Mouse (Mus musculus): ENCODE data around the gene Gpatch1. TPM values are rescaled to one million over a fixed set of nuclear protein-coding genes. Genes with fewer than 3 reads are reported as not detected.
"Not testable (repeated sequence)": the region's sequence is repeated elsewhere in the genome, so short reads cannot be mapped to it uniquely, and the experiment has no call there.

The Gpatch1 gene
- total RNA-seq, 2 experiments from 2014 or later: 5.4 to 8.5 TPM

DNA sequence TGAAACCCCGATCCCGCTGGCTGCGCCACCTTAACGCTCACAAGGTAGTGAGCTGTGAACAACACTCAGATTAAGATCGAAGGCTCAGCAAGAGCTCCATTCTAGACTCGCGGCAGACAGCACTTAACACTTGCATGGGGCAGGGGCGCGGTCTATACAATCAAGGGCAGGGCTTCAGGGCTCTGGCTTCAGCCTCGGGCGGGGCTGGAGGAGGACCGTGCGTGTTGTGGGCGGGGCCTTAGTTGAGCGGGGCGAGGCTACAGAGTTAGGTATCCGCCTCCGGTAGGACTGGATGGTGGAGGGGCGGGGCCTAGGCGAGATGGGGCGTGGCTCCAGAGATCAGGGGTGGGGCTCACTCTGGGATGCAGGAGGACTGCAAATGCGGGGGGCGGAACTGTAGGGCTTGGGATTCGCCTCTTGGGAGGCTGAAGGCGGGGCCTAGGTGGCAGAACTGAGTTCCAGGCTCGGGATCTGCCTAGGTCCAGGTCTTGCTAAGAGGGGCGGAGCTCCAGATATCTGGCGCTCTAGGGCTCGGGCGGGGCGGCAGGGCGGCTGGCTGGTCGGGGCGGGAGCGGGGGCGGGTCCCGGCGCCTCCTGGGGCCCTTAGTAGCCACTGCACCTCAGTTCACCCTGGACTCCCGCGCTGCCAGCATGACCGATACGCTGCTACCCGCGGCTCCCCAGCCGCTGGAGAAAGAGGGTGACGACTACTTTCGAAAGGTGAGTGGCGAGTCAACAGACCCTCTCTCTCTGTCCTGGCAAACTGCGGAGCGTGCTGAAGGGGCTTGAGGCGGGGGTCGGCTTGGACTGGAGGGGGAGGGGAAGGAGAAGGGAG, 15.7 kb upstream of the Gpatch1 start, which contains the start of gene Rhpn2:
TSS of gene Rhpn2 (plus strand) at position 479 of the 835 bp plus-strand sequence.
- intact Hi-C loops (cut with DNase I): loop anchor here (2.0 to 5.0 kb wide), 2 partner anchors 31 to 58 kb away; no protein-coding TSS in a partner anchor

DNA sequence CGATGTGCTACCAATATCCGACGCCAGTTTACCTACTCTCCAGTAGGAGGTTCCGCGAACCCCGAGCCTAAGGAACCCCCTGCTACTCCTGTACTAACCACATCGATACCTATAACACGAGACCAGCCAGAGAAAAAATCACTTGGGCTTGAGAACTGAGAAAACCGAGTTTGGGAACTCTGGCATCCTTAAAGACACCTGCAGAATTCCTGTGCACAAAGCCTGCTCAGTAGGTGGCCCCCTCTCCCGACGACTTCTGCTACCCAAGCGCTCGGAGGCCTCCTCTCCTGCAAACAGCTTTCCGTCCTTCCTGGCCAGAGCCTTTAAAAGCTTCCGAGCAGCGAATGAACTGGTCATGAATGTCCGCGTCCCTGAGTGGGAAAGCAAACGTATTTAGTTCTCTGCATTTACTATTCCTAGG, 15.0 kb upstream of the Gpatch1 start:
- intact Hi-C loops (cut with DNase I): loop anchor here (2.0 to 5.0 kb wide), 2 partner anchors 32 to 59 kb away; no protein-coding TSS in a partner anchor
- no peak for DNase-seq

More for the DNA sequence above, 15.7 kb upstream of the Gpatch1 start, which contains the start of gene Rhpn2:
- peak; percentile 99 for DNase-seq

DNA sequence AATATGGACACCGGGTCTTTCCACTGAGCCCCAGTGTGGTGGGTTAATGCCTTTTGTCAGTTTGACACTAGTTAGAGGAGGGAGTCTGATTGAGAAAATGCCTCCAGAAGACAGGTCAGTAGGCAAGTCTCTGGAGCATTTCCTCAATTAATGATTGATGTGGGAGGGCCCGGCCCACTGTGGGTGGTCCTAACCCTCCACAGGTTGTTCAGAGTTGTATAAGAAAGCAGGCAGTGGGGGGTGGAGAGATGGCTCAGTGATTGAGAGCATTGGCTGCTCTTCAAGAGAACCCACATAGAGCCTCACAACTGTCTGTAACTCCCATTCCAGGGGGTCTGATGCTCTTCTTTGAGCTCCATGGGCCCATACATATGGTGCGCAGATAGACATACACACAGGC, 13.3 kb upstream of the Gpatch1 start:
- intact Hi-C loops (cut with DNase I): loop anchor here (5.0 kb wide), 1 partner anchor 61 kb away; no protein-coding TSS in a partner anchor
- DNase-seq: no peak

DNA sequence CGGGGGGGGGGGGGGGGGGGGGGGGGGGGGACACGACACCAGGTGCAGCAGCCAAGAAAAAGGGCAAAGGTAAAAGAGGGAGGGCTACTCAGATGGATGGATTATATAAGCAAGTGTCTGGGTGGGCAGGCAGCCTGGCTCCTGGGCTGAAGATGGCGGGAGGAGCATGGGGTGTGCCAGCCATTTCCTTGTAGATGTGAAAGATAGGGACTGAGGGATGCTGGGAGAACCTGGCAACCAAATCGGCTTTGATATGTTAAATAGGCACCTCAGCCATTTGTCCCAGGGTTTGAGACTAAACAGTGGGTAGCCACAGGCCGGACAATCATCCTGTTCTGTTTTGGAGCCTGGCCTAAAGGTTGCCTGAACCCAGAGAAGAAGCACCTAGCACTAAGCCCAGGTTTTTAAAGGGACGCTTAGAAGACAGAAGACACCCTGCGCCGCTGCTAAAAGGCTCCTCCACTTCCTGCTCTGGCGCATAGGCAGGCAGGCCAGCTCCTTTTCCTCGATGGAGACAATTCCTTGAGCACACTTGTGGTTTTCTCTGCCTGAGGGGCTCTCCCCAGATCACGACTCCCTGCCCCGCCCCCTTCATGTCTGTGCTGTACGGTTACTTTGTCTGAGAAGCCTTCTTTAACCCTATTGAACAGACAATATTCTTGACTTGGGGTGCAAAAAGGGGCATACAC, 4.6 kb upstream of the Gpatch1 start:
- intact Hi-C loops (cut with DNase I): no loop called here
- no peak for DNase-seq

DNA sequence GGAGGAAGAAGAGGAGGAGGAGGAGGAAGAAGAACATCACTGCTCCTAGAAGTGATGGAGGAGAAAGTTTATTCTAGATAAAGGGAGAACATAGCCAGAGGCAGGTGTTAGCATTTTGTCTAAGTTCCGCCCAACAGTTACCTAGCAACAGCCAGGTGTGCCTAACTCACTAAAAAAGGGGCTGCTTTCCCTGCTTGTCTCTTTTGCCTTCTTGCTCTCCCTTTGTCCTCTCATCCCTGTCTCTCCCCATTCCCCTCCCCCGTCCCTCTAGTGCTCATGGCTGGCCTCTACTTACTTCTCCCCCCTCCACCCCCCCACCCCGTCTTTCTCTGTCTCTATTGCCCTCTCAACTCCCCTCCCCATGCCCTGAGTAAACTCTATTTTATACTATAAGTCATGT, 3.9 kb upstream of the Gpatch1 start:
- no peak for DNase-seq
- intact Hi-C loops (cut with DNase I): no loop called here

DNA sequence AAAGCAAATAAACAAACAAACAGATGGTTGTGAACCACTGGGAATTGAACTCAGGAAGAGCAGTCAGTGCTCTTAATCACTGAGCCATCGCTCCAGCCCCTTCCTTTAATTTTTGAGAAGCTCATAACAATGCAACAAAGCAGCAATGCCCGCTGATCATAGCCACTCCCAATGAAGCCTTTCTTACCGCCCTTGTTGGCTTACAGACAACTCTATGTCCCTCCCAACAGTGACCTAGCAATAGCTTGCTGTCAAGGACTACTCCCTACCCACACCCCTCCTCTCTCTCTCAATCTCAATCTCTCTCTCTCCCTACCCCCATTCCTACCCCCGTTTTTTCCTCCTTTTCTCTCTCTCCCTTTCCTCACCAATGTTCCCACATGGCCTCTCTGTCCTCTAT, 1.5 kb upstream of the Gpatch1 start:
- intact Hi-C loops (cut with DNase I): loop anchor here (5.0 kb wide), 1 partner anchor 73 kb away; no protein-coding TSS in a partner anchor
- DNase-seq: no peak

DNA sequence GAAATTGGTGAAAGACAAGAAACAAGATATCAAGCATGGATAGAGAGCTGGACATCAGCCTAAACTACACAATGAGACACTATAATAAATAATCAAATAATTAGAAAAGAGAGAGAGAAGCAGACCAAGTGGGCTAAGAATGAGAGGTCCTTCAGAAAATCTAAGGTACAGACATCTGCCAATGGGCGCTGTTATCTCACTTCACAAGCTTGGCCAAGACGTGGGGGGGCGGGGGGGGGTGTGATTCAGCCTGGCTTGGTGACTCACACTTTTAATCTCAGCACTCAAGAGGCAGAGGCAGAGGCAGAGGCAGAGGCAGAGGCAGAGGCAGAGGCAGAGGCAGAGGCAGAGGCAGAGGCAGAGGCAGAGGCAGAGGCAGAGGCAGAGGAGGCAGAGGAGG, 981 bp upstream of the Gpatch1 start:
- not testable (repeated sequence) for DNase-seq
- intact Hi-C loops (cut with DNase I): loop anchor here (5.0 kb wide), 1 partner anchor 73 kb away; no protein-coding TSS in a partner anchor

DNA sequence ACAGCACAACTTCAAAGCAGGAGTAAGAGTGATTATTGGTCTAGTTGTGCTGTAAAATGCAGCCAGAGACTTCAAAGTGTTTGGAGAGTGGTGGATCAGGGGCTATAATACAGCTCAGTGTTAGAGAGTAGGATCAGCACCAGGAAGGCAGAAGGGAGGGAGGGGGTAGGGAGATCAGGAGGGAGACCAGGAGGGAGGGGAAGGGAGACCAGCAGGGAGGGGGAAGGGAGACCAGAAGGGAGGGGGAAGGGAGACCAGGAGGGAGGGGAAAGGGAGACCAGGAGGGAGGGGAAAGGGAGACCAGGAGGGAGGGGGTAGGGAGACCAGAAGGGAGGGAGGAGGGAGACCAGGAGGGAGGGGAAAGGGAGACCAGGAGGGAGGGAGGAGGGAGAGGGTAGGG, 4.1 kb downstream of the Gpatch1 start:
- intact Hi-C loops (cut with DNase I): no loop called here
- no peak for DNase-seq

DNA sequence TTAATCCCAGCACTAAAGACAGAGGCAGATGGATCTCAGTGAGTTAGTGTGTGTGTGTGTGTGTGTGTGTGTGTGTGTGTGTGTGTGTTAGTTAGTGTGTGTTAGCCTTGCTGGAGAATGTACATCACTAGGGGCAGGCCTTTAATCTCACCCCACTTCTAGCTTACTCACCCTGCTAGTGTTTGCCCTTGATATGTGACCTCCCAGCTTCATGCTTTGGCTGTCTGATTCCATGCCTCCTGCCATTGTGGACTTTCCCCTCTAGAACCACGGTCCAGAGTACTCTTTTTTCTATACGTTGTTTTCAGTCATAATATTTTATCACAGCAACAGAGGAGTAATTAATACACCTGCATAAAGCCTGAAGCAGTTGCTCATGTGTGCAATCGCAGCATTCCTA, 7.0 kb downstream of the Gpatch1 start:
- intact Hi-C loops (cut with DNase I): no loop called here
- DNase-seq: no peak

DNA sequence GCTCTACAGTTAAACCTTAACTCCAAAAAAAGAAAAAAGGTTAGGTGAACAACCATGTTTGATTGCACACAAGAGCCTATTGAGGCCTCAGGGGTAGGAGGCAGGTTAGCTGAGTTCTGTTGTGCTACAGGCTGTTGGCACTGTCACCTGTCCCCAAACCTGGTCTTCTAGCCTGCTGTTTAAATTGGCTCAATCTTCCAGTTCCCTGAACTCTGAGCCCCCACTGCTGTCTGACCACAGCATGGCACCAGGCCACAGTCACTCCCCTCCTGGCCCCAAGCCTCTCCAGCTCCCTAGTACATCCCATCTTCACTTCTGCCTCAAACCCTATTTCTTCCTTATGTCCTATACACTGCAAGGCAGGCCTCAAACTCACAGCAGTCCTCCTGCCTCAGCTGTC, 17.4 kb downstream of the Gpatch1 start:
- intact Hi-C loops (cut with DNase I): no loop called here
- DNase-seq: no peak

DNA sequence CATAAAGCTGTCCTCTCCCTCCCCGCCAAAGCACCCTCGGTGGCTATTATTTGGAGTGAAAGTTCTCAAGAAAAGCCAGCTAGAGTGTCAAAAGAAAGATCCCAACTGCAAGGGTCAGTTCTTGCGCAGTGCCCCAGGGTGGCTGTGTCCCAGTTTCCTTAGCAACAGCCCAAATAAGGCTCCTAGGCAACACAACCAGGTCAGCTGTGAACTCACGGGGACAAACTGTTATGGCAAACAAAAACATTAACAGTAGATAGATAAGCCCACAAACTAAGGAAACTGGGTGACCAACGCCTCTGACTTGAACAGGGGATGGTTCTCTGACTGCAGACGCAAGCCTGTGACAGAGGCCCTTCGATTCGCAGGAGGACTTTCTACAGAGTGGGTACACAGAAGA, 18.6 kb downstream of the Gpatch1 start:
- no peak for DNase-seq
- intact Hi-C loops (cut with DNase I): no loop called here

DNA sequence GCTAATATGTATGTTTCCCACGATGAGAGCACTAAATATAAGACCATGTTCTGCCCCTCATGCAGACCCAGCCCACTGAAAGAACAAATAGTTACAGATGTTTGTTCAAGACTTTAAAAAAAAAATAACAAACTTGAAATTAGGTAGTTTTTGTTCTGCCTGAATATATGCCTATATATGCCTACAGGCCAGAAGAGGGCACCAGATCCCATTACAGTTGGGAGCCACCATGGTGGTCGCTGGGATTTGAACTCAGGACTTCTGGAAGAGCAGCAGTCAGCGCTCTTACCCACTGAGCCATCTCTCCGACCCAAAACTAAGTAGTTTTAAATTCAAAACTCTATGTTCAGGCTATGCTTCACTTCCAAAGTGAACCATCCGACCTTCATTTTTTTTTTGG, 20.4 kb downstream of the Gpatch1 start:
- DNase-seq: no peak
- intact Hi-C loops (cut with DNase I): no loop called here

DNA sequence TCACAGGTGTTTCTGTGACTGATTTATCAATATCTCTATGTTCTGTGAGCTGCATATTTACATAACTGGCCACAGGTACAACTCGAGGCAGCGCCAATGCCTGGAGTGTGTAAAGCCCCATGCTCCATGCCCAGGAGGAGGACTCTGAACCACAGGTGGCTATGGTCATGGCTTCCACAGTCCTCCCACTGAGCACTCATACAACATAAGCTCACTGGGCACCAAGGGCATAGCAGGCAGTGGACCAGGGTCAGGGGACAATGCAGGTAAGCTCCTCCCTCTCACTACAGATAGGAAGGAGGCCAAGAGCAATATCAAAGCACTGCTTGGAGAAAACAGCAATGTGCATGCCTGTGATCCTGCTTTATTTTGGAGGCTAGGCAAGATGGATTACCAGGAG, 22.6 kb downstream of the Gpatch1 start:
- intact Hi-C loops (cut with DNase I): no loop called here
- DNase-seq: no peak

DNA sequence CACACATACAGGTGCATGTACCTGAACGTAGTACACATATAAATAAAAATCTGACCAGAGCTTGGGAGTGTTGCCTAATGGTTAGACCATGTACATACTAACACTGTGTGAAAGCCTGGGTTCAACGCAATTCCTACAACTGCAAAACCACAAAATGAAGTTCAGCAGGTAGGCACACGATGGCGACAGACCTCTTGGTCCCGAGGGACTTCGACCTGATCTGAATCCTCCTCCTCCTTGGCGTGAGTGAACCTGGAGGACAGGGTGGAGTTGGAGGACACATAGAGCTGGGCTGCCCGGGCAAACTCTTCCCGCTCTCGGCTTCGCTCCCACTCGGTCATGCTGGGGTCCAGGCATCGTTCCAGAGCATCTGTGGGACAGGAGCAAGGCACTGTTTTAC, 24.8 kb downstream of the Gpatch1 start:
- no peak for DNase-seq
- intact Hi-C loops (cut with DNase I): no loop called here

DNA sequence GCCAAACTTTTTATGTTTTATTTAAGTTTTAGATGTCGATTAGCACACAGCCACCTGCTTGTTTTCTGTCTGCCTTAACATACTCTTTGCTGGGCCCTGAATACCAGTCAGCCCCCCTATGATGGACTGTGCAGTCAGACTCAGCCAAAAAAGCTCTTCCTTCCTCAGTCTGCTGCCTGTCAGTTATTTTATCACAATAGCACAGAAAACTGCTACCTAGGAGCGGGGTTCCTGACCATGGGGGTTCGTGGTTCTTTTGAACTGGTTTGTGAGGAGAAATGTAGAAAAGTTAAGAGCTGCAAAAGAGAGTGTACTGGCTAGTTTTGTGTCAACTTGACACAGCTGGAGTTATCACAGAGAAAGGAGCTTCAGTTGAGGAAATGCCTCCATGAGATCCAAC, 39.3 kb downstream of the Gpatch1 start:
- intact Hi-C loops (cut with DNase I): no loop called here
- DNase-seq: no peak

DNA sequence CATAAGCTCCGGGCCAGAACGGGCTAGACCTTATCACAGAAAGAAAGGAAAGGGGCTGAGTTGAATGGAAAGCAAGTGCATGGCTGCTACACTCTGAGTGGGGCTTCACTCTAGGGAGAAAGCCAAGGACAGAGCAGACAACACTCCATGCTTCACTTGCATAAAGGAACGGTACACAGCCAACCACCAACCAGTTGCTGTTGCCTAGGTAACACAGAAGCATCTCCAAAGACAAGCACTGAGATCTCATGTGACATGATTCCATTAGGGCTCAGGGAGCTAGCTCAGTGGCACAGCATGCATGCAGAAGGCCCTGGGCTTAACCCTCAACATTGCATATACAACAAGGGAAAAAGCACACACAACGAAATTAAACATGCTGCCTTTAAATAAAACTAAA, 40.8 kb downstream of the Gpatch1 start:
- no peak for DNase-seq
- intact Hi-C loops (cut with DNase I): no loop called here

DNA sequence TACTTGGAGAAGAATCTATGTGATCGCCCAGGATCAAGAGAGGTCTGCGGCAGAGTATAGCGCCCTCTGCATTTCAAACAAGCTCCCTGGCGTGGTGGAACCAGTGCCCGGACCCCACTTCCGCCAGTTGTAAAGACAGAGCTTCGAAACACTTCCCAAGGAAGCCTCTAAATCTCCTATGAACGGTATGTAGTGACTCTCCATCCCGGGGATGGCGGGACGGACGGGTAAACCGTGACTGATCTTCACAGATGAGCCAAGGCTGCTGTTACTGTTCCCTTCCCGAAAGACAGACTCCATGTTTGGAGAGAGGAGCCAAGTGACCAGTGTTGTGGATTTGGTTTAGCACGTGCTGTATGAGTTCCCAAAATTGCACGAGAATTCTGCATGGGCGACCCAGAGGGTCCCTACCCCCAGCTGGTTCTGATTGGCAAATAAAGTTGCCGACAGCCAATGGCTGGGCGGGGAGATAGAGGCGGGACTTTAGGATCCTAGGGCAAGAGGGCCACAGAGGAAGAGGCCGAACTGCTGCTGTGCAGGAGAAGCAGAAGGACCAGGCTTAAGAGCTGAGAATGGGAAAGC, 48.7 kb downstream of the Gpatch1 start:
- intact Hi-C loops (cut with DNase I): no loop called here
- DNase-seq: peak; percentile 11 to 22

DNA sequence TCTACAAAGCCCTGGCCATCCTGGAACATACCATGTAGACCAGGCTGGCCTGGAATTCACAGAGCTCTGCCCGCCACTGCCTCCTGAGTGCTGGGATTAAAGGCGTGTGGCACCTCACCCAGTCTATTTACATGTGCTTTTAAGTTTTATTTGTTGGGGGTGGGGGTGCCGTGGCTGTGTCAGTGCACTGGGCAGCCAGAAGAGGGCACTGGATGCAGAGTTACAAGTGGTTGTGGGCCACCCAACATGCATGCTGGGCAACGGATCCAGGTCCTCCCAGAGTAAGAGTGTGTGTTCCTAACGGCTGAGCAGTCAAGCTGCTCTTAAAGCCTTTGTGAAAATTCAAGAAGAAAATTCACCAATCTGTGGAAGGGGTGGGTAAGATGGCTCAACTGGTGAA, 50.4 kb downstream of the Gpatch1 start:
- intact Hi-C loops (cut with DNase I): no loop called here
- no peak for DNase-seq

DNA sequence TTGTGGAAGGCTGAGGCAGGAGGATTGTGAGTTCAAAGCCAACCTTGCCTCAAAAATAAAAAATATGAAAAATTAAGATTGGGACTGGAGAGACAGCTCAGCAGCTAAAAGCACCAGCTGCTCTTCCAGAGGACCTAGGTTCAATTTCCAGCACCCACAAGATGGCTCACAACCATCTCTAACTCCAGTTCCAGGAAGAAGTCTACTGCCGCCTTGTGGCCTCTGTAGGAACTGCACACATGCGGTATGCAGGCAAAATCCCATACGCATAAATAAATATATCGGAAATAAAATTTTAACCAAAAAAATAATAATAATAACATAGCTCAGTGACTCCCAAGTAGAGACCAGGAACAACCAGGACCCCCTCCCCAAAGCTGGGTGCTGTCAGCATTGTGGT, 51.6 kb downstream of the Gpatch1 start:
- intact Hi-C loops (cut with DNase I): no loop called here
- DNase-seq: no peak

DNA sequence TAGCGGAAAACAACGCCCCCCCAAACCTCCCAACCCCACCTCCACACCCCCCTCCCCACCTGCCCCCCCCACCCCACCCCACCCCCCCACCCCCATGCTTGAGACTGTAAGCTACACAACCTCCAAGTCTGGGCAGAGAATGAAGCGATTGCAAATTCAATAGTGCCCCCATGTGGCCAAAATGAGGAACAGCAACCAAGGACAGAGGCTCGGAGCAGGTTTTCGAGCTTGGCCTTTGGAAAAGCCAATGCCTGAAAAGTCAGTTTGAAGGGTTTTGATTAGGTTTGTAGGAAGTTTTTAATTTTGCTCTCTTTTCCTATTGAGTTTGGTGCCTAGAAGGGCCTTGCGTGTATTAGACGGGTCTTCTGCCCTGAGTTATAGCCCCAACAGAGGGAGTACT, 53.5 kb downstream of the Gpatch1 start:
- intact Hi-C loops (cut with DNase I): loop anchor here (2.0 to 5.0 kb wide), 3 partner anchors 77 to 238 kb away; partner anchors contain the start of genes Cebpa and Slc7a10
- peak in 1 of 2 experiments; percentile 40 for DNase-seq

Data from gastrocnemius, postnatal 36 days (tissue).